Mouse (Mus musculus) kidney, postnatal 4 days (tissue): Measurements from ENCODE around the gene Atp1b2.
A peak's percentile ranks its signal among the peaks of the same experiment; 100 is the strongest.
"Not testable (repeated sequence)": the region's sequence is repeated elsewhere in the genome, so short reads cannot be mapped to it uniquely, and the experiment has no call there.

Source experiments
- DNase-seq, 2 experiments: peaks; one replicate each; pipeline ENCODE4 v3.0.0; 2021; ENCODE audit warnings: mixed read lengths in 2 of 2

Atp1b2 gene

DNA sequence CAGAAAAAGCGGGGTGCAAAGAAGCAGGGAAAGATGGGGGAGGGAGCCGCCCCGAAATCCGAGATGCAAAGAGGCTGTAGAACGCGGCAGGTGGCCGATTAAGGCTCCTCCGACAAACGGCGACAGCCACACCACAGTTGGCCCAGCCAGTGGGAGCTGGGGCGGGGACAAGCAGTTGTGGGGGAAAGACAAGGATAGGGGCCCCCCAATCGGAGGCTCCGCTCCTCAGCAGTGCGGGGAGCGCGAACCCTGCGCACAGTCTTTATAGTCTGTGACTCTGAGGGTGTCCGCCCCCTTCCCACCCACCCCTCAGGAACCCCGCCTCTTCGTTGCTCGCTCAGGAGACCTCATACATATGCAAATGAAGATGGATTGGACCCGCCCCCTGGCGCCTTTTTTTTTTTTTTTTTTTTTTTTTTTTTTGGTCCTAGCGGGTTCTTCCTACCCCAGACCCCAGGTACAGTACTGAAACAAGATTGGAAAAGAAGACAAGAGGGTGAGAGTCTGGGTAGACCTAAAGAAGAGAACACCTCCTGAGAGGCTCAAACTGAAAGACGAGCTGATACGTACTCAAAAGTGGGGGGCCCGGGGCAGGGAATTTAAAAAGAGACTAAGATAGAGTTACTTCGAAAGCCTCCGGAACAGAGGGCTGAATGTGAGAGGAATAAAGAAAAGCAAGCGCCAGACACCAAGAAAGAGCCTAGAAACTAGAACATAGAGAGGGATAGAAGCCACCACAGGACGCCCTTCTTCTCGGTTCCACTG is at the start of gene Atp1b2:
TSS of gene Atp1b2 (minus strand) at position 217 of the 765 bp plus-strand sequence.
- DNase-seq: peak; percentile 83 to 86

DNA sequence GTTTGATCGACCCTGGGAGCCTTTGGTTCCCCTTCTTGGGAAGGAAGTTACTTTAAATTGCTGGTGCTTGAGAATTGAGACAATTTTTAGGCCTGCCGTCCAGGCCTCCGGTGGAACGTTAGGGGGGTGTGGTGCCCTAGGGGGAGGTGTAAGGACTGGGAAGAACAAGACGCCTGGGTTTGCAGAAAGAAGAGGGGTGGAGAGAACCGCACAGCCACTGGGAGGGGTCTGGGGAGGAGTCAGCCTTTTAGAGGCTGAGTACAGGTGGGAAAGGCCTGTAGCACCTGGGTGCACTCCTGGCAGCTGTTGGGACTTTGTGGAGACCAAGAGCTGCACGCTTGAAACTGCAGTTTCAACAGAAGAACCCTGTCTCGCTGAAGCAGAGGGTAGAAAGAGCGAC is 49.0 kb upstream of the Atp1b2 start:
- DNase-seq: peak; percentile 23 to 35

DNA sequence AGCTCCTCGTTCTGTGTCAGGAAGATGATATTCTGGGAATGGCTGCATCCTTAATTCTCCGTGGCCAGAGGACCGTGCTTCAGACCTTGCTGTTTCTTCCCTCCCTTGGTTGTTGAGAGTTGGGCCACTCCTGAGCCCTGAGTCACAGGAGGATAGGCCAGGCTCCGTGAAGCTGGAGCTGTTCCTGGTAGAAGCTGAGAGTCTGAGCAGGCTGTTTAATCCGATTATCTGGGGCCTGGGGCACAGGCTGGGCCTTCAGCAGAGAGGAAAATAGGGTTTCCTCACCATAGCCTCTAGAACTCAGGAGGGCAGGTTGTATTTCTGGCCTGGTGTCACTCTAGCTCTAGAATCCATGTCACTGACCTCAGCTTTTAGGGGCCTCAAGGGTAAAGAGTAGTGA is 47.7 kb upstream of the Atp1b2 start:
- no peak for DNase-seq

DNA sequence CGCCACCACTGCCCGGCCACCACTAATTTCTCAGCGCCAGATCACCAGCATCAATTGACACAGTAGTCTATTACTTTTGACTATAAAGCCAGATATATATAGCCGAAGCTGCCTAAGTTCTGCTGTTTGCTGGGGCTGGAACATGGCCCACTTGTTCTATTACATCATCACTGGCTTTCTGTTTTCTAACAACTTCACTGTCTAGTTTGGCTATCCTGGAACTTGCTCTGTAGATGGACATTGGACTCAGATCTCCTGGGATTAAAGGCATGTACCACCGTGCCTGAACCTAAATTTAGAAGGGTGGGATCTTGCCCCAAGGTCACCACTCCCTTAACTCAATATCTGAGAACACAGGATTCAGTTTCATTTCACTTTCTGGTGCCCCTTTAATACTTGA is 40.1 kb upstream of the Atp1b2 start:
- DNase-seq: no peak

DNA sequence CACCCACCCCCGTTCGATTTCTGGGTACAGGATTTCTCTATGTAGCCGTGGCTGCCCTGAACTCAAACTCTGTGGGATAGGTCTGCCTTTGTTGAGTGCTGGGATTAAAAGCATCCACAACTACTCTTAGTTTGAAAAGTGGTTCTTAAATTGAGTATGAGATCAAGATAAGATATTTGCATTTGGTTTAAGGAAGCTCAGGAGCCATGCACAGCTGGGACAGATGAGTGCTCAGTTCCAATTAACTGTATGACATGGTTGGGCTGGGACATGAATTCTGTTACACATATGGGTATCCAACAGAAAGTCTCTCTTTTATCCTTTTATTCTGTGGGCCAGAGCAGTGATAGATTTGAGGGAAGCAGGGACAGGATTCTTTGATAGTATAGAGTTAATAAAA is 29.7 kb upstream of the Atp1b2 start:
- DNase-seq: no peak

DNA sequence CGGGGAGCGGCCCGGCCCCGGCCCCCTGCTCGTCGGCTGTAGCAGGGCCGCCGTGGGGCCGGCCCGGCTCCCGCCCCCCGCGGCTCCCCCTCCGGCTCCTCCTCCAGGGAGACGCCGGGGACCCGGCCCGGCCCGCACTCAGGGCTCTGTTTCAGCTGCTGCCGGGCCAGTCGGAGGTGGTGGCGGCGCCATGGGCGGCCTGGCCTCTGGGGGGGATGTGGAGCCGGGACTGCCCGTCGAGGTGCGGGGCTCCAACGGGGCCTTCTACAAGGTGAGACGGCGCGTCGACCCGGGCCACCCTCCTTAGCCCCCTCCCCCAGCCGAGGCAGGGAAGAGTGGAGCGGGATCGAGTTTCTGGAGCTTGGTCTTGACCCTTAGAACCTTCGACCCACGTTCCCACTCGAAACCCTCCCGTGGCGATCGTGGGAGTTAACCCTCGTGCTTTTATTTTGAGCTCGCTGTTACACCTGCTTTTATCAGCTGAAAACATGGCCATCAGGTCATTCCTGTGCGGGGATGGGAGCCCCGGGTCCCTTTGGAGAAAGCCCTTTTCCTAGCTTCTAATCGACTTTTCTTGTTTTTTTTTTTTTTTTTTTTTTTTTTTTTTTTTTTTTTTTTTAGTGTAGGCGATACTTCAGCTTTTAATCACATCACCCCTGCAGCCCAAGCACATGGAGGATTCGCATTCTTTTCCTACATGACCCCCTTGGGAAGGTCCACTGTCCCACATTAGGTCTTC is 27.6 kb upstream of the Atp1b2 start:
- DNase-seq: peak in 1 of 2 experiments; percentile 87

DNA sequence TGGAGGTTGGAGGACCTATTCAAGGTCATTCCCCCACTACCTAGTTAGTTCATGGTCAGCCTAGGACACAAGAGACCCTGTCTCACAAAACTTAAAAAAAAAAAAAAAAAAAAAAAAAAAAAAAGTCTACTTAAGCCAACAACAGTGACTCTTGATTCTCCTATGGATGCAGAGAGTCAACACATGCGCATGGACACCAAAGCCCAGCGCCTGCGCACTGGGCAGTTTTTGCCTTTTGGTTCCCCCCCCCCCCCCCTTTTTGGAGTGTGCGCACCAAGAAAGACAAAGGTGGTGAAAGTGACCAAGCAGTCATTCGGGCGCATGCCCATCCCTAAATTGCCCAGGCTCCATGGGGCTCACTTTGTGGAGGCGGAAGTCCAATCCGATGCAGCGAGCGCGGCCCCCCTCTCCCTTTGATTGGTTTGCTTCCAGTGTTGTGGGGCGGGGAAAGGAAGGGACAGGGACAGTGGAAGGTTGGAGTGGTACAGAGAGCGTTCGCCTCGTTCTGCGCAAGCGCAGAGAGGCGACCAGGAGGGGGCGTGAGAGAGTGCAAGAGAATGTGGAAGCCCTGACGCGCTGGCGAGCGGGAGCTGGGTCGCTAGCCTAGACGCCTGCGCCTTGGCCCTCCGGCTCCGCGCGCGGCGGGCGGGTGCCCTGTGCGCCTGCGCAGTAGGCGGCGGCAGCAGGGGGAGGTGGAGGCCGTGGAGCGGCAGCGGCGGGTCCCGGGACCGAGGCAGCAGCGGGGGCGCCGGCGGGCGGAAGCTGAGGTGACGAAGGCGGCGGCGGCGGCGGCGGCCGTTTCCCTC is 26.7 kb upstream of the Atp1b2 start, which contains the start of gene Fxr2:
TSS of gene Fxr2 (plus strand) at position 707 of the 806 bp plus-strand sequence.
- peak; percentile 100 for DNase-seq

DNA sequence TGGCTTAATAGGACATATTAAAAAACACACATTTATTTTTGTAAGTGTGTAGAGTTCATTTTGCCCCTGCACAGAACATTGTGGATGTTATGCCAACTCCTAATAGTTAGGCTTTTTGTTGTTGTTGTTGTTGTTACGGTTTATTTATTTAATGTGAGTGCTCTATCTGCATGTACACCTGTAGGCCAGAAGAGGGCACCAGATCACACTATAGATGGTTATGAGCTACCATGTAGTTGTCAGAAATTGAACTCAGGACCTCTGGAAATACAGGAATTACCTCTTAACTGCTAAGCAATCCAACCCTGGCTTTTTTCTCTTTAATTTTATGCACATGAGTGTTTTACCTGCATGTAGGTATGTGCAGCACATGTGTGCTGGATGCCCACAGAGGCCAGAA is 24.1 kb upstream of the Atp1b2 start:
- DNase-seq: no peak

DNA sequence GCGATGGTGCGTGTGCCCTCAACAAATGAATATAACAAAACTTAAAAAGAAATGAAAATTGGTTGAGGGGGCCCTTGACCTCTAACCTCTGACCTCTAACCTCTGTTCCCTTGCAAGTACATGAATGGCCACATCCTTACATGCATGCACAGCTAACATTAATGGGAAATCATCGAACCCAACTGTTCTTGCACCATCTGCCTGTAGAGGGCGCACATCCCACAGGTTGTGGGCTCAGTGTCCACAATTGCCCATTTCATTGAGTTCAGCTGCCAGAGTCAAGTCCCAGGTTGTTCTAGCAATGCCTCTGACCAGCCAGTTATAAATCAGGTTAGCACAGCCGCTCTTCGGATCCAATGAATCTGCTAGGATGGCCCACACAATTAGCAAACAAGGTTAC is 22.5 kb upstream of the Atp1b2 start:
- peak; percentile 88 to 89 for DNase-seq

DNA sequence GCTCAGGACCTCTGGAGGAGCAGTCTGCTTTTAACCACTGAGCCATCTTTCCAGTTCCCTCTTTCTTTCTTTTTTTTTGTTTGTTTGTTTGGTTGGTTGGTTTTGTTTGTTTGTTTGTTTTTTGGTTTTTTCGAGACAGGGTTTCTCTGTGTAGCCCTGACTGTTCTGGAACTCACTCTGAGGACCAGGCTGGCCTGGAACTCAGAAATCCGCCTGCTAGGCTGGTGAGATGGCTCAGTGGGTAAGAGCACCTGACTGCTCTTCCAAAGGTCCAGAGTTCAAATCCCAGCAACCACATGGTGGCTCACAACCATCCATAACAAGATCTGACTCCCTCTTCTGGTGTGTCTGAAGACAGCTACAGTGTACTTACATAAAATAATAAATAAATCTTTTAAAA is 18.6 kb upstream of the Atp1b2 start:
- DNase-seq: not testable (repeated sequence)

DNA sequence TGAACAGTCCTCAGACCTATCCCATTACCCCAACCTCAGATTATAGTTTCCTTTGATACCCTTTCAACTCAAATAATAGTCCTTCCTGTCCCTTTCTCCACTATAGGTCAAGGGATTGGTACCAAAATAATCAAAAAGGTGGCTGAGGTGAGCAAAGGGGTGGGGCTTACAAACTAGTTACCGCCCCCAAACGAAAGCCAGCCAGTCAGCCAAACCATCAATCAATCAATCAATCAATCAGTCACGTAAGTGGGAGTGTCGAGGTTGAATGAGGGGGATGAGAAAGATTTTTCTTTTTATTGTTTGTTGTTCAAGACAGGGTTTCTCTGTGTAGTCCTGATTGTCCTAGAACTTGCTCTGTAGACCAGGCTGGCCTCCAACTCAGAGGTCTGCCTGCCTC is 17.3 kb upstream of the Atp1b2 start:
- no peak for DNase-seq

DNA sequence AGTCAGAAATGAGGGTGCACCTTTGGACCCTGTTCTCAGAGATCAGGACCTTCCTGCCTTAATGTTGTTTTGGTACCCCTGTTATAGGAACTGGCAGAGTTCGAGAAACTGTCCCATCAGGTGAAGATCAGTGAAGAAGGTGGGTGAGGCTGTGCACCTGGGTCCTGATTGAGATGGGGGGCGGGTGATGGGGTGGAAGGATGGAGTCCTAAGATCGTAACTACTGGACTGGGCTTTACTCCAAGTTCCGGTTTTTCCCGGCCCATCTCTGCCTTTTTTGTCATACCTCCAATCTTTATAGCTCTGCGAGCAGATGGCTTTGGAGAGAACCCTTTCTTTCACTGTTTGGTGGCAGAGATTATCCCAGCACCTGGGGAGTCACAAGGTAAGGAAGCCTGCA is 16.7 kb upstream of the Atp1b2 start:
- DNase-seq: peak; percentile 24 to 51

DNA sequence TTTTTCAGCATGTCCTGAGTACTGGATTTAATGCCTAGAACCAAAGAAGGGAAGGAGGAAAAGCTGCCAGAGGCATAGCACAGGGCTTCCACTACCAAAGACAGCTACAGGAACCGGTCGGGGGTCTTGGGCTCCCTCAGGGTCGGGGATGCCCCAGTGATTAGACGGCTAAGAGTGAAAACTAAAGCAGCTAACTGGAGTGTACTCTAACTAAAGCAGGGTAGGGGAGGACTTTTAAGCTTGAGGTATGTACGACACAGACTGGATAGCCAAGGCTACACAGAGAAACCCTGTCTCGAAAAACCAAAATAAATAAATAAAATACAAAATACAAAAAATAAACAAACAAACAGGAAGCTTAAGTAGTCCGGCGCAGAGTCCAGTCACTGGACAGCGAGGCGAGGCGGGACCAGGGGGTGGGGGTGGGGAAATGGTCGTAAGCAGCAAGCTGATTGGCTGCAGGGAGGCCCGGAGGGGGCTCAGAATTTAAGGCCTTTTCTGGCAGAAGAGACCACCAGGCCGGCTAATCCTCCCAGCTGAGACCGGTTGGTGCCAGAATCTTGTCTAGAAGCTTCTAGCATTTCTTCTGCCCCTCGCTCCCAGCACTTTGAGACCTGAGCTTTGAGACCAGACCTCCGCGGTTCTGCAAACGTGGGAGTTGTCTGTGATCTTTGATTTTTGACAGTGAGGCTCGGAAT is 16.0 kb upstream of the Atp1b2 start, which contains the start of gene Sat2:
TSS of gene Sat2 (plus strand) at position 454 of the 698 bp plus-strand sequence.
- DNase-seq: peak; percentile 74 to 84

DNA sequence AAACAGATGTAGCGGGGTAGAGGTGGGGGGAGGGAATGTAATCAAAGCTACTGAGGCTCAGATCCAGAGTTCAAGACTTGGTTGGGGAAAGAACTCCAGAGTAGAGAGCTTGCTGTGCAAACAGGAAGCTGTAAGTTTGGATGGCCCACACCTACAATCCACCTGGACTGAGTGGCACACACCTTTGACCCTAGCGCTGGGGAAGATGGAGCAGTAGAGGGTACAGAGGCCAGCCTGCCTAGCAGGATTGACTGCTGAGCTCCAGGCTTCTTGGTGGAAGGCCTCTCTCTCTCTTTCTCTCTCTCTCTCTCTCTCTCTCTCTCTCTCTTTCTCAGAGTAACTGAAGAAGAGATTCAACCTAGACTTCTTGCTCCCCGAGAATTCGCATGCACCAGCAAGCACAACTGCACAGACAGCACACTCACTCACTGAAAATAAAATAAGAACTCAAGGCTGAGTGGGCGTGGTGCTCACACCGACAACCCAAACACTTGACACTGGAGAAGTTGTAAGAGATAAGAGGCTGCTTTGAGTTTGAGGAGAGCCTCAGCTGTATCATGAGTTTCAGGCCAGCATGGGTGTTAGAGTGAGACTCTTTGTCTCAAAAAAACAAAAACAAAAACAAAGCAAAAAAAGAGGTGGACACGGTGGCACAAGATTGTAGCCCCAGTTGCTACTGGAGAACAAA is 14.8 kb upstream of the Atp1b2 start:
- no peak for DNase-seq

DNA sequence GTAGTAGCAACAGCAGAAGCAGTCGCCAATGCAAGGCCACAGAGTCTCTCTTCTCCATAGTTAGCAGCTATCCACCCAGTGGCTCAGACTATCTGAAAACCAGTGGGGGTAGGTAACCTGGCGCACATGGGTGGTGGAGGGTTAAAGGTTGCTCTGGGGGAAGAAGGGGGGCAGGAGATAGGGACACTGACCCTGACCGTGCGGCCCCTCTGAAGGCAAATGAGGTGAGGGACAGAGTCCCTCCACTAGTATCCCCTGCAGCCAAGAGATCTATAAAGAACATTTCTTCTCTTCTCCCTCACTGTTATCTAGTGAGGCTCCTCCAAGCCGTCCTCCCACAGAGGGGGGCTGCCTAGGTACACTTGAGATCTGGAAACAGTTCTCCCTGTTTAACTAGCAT is 12.1 kb upstream of the Atp1b2 start, which contains the start of gene Shbg:
TSS of gene Shbg (minus strand) at position 101 of the 400 bp plus-strand sequence.
- DNase-seq: no peak

DNA sequence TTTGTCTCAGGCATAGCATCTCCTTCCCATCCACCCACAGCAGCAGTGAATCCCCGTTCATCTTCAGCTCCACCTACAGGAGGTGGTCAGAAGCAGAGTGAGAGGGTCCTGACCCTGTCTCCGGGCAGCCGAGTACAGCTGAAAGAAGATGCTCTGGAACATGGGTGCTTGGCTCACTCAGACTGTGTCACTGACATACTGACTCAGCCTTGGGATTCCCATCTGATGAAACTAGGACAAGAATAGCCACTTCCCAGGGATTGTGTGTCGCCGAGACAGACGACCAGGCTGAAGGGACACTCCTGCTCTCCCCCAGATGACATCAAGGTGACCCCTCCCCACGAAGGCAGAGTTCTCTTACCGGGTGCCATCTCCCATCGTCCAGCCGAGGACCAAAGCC is 11.0 kb upstream of the Atp1b2 start:
- DNase-seq: no peak

DNA sequence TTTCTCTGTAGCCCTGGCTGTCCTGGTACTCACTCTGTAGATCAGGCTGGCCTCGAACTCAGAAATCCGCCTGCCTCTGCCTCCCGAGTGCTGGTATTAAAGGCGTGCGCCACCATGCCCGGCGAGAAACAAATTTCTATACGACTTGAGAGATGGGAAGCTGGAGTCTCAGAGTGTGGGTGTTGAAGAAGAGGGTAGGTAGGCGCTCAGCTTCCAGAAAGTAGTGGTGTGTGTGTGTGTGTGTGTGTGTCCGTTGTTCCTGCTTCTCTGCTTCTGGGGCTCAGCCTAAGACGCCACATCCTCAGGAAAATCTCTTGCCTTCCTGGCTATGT is 8.5 kb upstream of the Atp1b2 start:
- not testable (repeated sequence) for DNase-seq

DNA sequence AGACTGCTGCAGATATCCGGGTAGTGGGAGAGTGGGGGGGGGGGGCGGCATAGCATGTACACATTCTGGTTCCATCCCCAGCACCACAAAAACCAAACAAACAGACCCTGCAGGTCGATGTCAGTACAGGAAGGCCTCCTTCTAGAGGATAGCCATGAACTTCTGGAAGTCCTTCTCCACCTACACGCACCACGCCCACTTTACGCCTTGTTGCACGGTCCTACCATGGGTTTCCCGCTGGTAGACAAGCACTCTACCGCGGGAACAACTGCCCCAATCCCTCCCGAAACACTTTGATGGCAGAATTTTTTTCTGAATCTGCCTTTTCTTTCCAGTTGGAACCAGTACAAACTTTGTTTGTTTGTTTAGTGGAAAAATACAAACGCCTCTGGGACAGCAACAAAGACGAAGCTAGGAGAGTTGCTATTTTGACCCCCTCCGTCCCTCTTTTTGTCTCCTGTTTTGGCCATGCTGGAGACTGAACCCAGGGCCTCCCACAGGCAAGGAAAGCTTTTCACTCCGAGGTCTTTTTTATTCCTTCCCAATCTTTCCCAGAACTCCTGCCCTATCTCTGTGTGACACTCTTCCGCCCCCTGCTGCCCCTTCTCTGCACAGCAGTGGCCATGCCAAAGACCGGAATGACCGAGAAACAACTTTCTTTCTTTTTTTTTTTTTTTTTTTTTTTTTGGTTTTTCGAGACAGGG is 8.0 kb upstream of the Atp1b2 start:
- peak; percentile 96 for DNase-seq

DNA sequence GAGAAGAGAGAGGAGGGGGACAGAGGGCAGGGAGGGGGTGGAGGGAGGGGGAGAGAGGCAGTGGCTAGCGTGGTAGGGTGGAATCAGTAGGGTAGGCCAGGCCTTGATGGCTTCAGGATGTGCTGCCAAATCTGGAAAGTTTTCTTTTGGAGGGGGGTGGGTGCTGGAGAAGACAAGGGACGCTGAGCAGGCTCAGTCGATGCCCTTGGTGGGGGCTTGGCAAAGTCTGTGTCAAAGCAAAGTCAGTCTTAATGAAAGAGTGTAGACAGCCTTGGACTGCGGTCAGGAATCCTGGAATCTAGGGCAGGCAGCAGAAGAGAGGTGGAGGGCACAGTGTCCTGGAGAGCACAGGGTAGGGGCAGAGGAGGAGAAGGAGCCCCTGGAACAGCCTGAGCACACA is 5.2 kb upstream of the Atp1b2 start:
- DNase-seq: no peak

DNA sequence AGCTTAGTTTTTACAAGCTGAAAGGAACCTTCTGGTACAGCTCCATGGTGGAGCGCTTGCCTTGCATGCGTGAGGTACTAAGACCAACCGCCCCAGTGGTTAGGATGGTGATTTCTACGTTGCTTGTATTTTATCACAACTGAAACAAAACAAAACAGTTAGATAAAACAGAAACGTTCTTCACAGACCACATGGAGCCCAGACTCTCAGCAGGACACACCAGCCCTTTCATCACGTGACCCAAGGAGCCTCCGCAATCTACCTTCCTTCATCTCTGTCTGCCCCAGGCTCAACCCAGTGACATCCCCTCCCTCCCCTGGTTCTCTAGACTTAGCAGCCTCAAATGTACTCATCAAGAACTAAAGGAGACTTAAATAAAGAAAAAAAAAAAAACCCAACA is 3.7 kb upstream of the Atp1b2 start:
- DNase-seq: no peak

DNA sequence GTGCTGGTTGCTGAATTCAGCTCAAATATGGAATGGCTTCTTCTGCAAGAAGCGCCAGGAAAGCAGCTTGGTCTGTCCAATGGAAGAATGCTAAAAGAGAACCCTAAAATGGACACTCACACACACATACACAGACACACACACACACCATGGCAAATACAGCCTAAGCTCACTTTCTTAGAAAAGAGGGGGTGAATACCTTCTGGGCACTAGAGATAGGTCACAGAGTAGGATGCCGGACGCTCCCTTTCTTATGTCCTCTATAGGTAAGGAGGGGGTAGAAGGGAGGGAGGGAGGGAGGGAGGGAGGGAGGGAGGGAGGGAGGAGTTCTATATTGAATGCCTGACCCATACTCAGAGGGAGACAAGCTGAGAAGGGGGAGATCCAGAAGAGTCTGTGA is 2.8 kb upstream of the Atp1b2 start:
- DNase-seq: no peak
